Mouse (Mus musculus): Measurements from ENCODE around the gene Smim8. TPM values are rescaled to one million over a fixed set of nuclear protein-coding genes. Genes with fewer than 3 reads are reported as not detected.
"Not testable (repeated sequence)": the region's sequence is repeated elsewhere in the genome, so short reads cannot be mapped to it uniquely, and the experiment has no call there.

The Smim8 gene
- polyA plus RNA-seq, 1 experiment from 2014 or later, result 42.4 TPM

DNA sequence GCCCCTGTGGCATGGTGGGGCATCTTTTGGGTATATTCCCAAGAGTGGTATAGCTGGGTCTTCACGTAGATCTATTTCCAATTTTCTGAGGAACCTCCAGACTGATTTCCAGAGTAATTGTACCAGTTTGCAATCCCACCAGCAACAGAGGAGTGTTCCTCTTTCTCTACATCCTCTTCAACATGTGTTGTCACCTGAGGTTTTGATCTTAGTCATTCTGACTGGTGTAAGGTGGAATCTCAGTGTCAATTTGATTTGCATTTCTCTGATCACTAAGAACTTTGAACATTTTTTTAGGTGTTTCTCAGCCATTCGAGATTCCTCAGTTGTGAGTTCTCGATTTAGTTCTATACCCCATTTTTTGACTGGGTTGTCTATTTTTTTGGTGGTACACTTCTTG, 52.5 kb downstream of the Smim8 start:
- H3K9me3 ChIP-seq (ENCODE audit: control insufficient read depth, low read length); DNase-seq (ENCODE audit: low spot score); ATAC-seq (ENCODE audit: insufficient read depth, low FRiP score, low TSS enrichment); H3K4me2 ChIP-seq (ENCODE audit: low read depth); H3K27ac ChIP-seq (ENCODE audit: low read depth, low read length); H3K4me3 ChIP-seq (ENCODE audit: low read depth, low read length); H3K4me1 ChIP-seq (ENCODE audit: control insufficient read depth, insufficient read depth, low read length); H3K9ac ChIP-seq (ENCODE audit: low read length); H3K36me3 ChIP-seq (ENCODE audit: control insufficient read depth, insufficient read depth, low read length); H3K27me3 ChIP-seq (ENCODE audit: control insufficient read depth, insufficient read depth, low read length): not testable (repeated sequence)
- WGBS, result 93% methylated on average over 3 of the region's 3 CpGs

- no peaks in the 10 kb centered on the region for H3K27me3 ChIP-seq (ENCODE audit: control insufficient read depth, insufficient read depth, low read length)
- no peaks in the 10 kb centered on the region for H3K36me3 ChIP-seq (ENCODE audit: control insufficient read depth, insufficient read depth, low read length)
- no peak overlapping the region for H3K9ac ChIP-seq (ENCODE audit: low read length)
- 68% methylated on average over 4 of the region's 4 CpGs for WGBS
- no peaks in the 10 kb centered on the region for H3K4me1 ChIP-seq (ENCODE audit: control insufficient read depth, insufficient read depth, low read length)
- H3K4me3 ChIP-seq (ENCODE audit: low read depth, low read length), result no peak overlapping the region
- ATAC-seq (ENCODE audit: insufficient read depth, low FRiP score, low TSS enrichment) (no peak), DNase-seq (ENCODE audit: low spot score) (no peak)
- H3K9me3 ChIP-seq (ENCODE audit: control insufficient read depth, low read length), result no peaks in the 10 kb centered on the region
- H3K27ac ChIP-seq (ENCODE audit: low read depth, low read length), result no peak overlapping the region
- H3K4me2 ChIP-seq (ENCODE audit: low read depth), result no peak overlapping the region
Measured at GRCm38 (mm10) chr4:34724306-34724705, 53.9 kb downstream of the Smim8 start.

DNA sequence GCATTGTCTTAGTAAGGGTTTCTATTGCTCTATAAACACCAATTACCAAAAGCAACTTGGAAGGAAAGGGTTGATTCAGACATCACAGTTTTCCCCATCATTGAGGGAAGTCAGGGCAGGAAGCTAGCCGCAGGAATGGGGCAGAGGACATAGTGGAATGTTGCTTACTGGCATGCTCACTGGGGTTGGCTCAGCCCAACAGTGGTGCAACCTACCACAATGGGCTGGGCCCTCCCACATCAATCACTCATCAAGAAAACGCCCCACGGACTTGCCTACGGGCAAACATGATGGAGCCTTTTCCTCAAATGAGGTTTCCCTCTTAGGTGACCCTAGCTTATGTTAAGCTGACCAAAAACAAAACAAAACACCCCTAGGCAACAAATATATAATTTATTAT, 55.0 kb downstream of the Smim8 start:
- DNase-seq (ENCODE audit: low spot score) (no peak), ATAC-seq (ENCODE audit: insufficient read depth, low FRiP score, low TSS enrichment) (no peak)
- WGBS, result 73% methylated on average over 4 of the region's 4 CpGs
- no peak overlapping the region for H3K4me3 ChIP-seq (ENCODE audit: low read depth, low read length)
- H3K36me3 ChIP-seq (ENCODE audit: control insufficient read depth, insufficient read depth, low read length), result no peaks in the 10 kb centered on the region
- H3K27ac ChIP-seq (ENCODE audit: low read depth, low read length), result no peak overlapping the region
- H3K4me2 ChIP-seq (ENCODE audit: low read depth), result no peak overlapping the region
- no peaks in the 10 kb centered on the region for H3K27me3 ChIP-seq (ENCODE audit: control insufficient read depth, insufficient read depth, low read length)
- no peaks in the 10 kb centered on the region for H3K9me3 ChIP-seq (ENCODE audit: control insufficient read depth, low read length)
- H3K4me1 ChIP-seq (ENCODE audit: control insufficient read depth, insufficient read depth, low read length), result no peaks in the 10 kb centered on the region
- no peak overlapping the region for H3K9ac ChIP-seq (ENCODE audit: low read length)

DNA sequence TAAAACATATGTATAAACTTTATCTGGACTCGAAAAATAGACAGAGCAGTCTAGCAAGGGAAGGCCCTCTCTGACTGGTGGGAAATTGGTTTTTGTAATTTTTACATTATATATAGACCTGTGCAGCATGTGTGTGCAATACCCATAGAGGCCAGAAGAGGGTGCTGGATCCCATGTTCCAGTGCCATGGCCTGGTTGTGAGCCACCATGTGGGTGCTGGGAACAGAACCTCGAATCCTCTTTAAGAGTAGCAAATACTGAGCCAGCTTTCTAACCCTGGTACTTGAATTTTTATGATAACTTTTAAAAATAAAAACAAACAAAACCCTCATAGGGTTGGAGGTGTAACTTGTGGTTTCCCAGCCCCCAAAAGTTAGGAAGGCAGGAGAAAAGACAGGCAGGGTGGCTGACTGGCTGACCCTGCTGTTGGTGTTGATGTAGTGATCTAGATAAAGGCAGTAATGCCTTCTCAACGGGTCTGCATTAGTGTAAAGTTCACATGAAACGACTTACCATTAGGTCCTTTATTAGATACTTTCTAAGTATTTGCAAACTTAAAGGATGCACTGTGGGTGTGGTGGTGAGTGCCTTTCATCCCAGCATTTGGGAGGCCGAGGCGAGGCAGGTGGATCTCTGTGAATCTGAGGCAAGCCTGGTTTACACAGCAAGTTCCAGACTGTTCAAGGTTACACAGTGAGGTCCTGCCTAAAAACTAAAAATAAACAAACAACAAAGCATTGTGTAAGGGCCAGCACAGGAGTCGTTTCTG, 57.9 kb downstream of the Smim8 start:
- Histone ChIP-seq H3K9me3 (ENCODE audit: control insufficient read depth, low read length) (no peaks in the 10 kb centered on the region), H3K4me3 (ENCODE audit: low read depth, low read length) (no peak overlapping the region), H3K9ac (ENCODE audit: low read length) (no peak overlapping the region), H3K4me1 (ENCODE audit: control insufficient read depth, insufficient read depth, low read length) (no peaks in the 10 kb centered on the region), H3K36me3 (ENCODE audit: control insufficient read depth, insufficient read depth, low read length) (no peaks in the 10 kb centered on the region), H3K27ac (ENCODE audit: low read depth, low read length) (no peak overlapping the region), H3K27me3 (ENCODE audit: control insufficient read depth, insufficient read depth, low read length) (no peaks in the 10 kb centered on the region), H3K4me2 (ENCODE audit: low read depth) (no peak overlapping the region)
- WGBS, result 90% methylated on average over 7 of the region's 7 CpGs
- DNase-seq (ENCODE audit: low spot score) (no peak), ATAC-seq (ENCODE audit: insufficient read depth, low FRiP score, low TSS enrichment) (no peak)

DNA sequence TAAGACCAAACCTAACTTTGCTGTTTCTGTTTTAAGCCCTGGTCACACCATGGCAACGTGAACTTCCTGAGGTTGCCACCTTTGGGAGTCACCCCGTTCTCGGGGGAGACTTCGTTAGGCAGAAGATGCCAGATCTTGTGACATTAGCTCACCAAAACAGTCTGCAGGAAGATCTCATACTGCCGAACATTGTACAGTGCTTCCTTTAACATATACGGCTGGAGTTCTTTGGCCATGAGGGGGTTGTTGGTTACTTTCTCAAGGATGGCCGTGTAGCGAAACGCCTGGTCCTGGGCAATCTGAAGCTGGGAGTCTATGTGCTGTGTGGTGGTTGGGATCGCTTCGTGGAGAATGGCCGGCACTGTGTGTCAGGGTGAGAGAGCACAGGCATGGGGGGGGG, 58.8 kb downstream of the Smim8 start:
- H3K36me3 ChIP-seq (ENCODE audit: control insufficient read depth, insufficient read depth, low read length), result no peaks in the 10 kb centered on the region
- 98% methylated on average over 12 of the region's 12 CpGs for WGBS
- H3K4me1 ChIP-seq (ENCODE audit: control insufficient read depth, insufficient read depth, low read length), result no peaks in the 10 kb centered on the region
- no peak for ATAC-seq (ENCODE audit: insufficient read depth, low FRiP score, low TSS enrichment)
- no peak overlapping the region for H3K9ac ChIP-seq (ENCODE audit: low read length)
- no peak overlapping the region for H3K27ac ChIP-seq (ENCODE audit: low read depth, low read length)
- no peaks in the 10 kb centered on the region for H3K27me3 ChIP-seq (ENCODE audit: control insufficient read depth, insufficient read depth, low read length)
- H3K4me2 ChIP-seq (ENCODE audit: low read depth), result no peak overlapping the region
- DNase-seq (ENCODE audit: low spot score), result no peak
- H3K9me3 ChIP-seq (ENCODE audit: control insufficient read depth, low read length), result no peaks in the 10 kb centered on the region
- H3K4me3 ChIP-seq (ENCODE audit: low read depth, low read length), result no peak overlapping the region

Other genes starting within 250 kb of the Smim8 start
- gene Akirin2, start 227.5 kb downstream of the Smim8 start, polyA plus RNA-seq (2014; fragmentation: Nextera tagmentation; extraction: Ambion mirVana), result 104 and 112 TPM in 2 replicates
- gene Orc3, start 163.5 kb downstream of the Smim8 start, polyA plus RNA-seq (2014; fragmentation: Nextera tagmentation; extraction: Ambion mirVana), result 109 and 112 TPM in 2 replicates
- gene Rars2, start 163.5 kb downstream of the Smim8 start, polyA plus RNA-seq (2014; fragmentation: Nextera tagmentation; extraction: Ambion mirVana), result 65.7 and 67.7 TPM in 2 replicates
- 53.0 and 53.9 TPM in 2 replicates for gene Slc35a1, start 91.0 kb downstream of the Smim8 start, polyA plus RNA-seq (2014; fragmentation: Nextera tagmentation; extraction: Ambion mirVana)
- gene Cfap206, start 48.2 kb downstream of the Smim8 start, polyA plus RNA-seq (2014; fragmentation: Nextera tagmentation; extraction: Ambion mirVana), result 0.60 and 1.9 TPM in 2 replicates
- gene Gm136, start 22.2 kb downstream of the Smim8 start, polyA plus RNA-seq (2014; fragmentation: Nextera tagmentation; extraction: Ambion mirVana), result not detected in 2 replicates
- 38.4 and 38.8 TPM in 2 replicates for gene Zfp292, start 104.5 kb upstream of the Smim8 start, polyA plus RNA-seq (2014; fragmentation: Nextera tagmentation; extraction: Ambion mirVana)
- not detected in 2 replicates for gene Cga, start 115.4 kb upstream of the Smim8 start, polyA plus RNA-seq (2014; fragmentation: Nextera tagmentation; extraction: Ambion mirVana)

Measured in neural tube, embryonic 11.5 days (tissue).